Mouse (Mus musculus): ENCODE measurements around the gene Add3.
"Not testable (repeated sequence)": the region's sequence is repeated elsewhere in the genome, so short reads cannot be mapped to it uniquely, and the experiment has no call there.

Gene Add3

DNA sequence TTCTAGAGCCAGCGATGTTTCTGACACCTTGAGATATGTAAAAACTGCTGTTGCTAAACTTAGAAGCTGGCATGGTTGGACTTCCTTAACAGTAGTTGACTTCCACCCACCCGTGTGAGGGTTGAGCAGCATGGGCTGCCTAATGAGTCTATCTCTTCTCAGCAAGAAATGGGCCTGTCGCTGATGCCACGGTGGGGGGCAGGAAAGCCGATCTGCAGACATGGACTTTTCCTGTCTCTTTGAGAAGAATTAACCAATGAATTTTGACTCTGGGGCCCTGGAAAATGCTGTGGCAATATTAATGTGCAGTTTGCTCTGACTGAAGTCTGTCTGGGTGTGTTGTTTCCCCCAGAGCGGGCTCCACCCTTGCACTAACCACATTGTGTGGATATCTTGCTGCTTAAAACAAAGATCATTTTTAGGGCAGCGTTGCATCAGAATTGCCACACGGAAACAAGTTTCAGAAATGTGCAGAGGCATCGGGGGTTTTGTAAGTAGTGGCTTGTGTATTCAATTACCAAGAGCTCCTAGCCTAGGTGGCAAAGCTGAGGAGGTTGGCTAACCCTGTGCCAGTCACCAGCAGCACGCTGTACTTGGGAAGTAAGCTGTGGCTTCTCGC, 53.8 kb downstream of the Add3 start:
- no peak for DNase-seq (ENCODE audit: low spot score)

DNA sequence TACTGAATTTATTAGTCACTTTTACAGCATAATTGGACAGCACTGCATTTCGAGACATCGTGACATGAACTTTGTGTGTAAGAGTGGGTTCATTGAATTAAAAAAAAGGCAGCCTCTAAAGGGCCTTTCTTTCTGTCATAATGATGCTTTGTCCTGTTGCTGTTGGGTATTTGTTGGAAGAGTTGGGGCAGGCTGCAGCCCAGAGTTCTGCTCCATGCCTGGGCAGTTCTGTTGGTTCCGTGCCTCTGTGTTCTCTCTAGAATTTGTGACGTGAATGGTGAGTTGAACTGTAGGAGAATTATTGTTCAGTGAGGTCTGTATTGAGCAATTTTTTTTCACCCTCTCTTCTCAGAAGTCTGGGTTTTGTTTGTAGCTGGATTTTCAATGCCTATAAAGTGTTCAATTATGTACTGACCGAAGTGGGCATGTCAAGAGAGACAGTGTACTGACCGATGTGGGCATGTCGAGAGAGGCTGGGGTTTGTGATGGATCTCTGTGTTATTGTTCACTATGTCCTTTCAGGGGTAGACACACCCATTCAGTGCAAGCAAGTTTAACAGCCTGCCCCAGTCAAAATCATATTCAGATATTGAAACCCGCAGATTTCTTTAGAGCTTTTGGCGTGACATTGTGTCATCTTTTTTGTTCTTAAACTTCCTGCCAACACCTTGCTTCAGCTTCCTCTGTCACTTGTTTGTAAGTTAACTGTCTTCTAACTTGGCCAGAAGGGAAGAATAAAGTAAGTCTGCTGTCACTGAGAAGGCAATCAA, 54.7 kb downstream of the Add3 start:
- DNase-seq (ENCODE audit: low spot score) = no peak

DNA sequence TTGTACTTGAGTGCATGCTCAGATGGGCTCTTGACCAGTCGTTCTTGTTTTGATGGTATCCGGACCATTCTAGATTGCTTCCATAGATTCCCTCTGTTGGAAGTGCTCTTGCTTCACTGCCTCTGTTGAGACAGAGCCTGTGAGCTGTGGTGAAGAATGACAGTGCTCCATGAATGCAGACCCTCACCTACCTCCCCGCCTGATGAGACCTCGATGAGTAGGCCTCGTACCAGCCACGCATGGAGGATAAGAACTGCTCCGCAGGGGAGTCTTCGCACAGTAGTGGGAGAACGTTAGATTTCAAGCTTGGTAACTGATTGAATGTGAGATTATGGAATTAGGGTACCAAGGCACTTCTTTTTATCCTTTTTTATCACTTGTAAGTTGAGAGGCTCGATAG, 56.7 kb downstream of the Add3 start:
- DNase-seq (ENCODE audit: low spot score) = no peak

DNA sequence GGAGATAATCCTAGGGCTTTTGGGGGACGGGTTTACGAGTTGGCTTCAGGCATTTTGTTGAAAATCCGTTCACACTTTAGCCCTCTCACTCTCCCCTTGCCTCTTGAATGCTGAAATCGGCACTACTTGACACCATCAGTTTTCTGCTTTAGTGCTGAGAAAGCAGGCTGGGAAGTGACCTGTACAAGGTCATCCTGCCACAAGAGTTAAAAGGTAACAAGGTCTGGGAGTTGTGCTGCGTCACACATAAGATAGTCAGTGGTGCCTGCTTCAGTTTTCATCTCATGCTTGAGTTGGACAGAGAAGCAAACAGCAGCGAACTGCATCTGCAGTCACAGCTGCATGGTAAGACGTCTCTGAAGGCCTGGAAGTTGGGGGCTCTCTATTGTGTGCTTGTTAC, 57.5 kb downstream of the Add3 start:
- no peak for DNase-seq (ENCODE audit: low spot score)

- no peak for DNase-seq (ENCODE audit: low spot score)
These were observed 58.7 kb downstream of the Add3 start for GRCm38 (mm10) chr19:53198706-53199572.

DNA sequence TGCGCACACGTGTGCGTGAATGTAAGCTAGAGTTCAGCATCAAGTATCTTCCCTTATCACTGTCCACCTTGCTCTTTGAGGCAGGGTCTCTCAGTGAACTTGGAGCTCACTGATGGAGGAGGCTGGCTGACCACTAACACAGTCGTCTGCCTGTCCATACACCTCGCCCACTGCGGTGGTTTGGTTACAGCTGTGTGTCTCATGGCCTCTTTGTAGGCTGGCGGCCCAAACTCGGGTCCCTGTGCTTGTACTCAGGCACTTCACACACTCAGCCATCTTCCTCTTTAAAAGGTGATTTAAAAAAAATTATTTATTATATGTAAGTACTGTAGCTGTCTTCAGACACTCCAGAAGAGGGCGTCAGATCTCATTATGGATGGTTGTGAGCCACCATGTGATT, 59.5 kb downstream of the Add3 start:
- no peak for DNase-seq (ENCODE audit: low spot score)

DNA sequence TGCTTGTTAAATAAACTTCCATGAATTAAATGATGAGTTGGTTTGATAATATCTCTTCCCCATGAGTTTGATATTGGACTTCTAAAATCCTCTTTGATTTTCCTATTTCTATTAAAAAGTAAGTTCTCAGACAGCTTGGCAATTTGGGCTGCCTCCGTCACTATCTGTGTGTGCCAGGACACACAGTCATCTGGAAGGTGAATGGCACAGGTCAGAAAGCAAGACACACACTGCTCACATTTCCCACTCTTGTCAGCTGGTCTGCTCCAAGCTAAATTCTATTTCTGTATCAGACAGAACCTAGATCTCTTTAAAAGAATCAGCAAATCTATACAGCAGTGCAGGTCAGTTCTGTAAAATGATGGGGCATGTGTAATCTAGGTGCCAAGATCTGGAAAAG, 61.9 kb downstream of the Add3 start:
- DNase-seq (ENCODE audit: low spot score) = no peak

DNA sequence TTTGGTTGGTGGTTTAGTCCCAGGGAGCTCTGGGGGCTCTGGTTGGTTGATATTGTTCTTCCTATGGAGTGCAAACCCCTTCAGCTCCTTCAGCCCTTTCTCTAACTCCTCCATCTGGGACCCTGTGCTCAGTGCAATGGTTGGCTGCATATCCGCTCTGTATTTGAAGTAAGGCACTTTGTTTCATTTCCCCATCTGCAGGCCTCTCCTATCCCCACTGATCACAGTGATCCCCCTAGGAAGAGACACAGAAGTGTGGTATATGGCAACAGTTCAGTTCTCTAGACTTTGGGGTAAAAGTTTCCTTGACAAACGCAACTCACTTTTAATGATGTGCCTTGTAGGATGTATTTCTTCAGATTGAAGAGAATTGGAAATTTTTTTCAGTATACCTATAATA, 66.7 kb downstream of the Add3 start:
- no peak for DNase-seq (ENCODE audit: low spot score)

DNA sequence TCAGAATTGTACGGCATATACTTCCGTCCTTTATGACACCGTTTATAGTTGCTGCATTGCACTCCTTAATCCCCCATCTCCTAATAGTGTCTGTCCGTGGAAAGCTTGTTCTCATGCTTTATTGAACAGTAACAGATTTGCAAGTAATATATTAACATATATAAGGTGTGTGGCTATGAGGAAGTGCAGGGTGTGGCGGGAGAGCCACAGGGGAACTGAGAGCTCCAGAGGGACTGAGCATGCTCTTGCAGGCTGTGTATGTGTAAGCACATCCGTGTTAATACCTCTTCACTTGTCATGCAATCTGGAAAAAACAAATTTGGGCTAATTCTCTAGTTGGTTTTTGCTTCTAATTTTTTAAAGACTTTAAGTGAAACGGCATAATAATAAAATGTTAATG, 68.6 kb downstream of the Add3 start:
- no peak for DNase-seq (ENCODE audit: low spot score)

DNA sequence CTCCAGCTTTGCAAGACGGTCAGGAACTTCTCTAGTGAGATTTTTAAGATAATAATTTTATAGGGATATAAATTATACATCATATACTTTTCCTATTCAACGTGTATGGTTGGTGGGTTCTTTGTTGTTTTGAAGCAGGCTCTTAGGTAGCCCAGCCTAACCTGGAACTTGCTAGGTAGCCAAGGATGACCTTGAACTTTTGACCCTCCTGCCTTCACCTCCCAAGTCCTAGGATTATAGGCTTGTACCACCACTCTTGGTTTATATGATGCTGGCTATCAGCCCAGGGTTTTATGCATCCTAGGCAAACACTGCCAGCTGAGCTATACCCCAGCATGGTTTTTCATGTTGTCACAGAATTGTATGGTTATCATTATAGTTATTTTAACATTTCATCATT, 70.0 kb downstream of the Add3 start:
- no peak for DNase-seq (ENCODE audit: low spot score)

DNA sequence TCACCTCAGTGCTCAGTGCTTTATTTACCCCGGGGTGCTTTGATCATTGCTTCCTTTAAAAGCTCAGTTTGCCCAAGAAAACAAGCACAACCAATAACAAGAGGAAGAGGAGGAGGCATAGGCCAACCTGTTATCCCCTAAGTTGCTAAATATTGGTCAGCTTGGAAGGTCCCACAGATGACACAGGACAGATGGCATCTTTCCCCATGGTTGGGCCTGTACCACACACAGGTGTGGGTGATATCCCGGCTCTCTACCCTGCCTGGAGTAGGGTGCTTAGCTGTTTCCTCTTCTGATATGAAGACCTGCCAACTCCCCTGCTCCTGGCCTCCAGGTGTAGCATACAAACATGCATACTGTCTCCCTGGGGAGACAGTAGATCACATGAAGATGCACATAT, 75.1 kb downstream of the Add3 start:
- DNase-seq (ENCODE audit: low spot score) = no peak

GRCm38 (mm10) chr19:53216761-53217538, 76.7 kb downstream of the Add3 start:
- no peak for DNase-seq (ENCODE audit: low spot score)

- DNase-seq (ENCODE audit: low spot score) = no peak
These were observed 77.6 kb downstream of the Add3 start for GRCm38 (mm10) chr19:53217837-53218236.

DNA sequence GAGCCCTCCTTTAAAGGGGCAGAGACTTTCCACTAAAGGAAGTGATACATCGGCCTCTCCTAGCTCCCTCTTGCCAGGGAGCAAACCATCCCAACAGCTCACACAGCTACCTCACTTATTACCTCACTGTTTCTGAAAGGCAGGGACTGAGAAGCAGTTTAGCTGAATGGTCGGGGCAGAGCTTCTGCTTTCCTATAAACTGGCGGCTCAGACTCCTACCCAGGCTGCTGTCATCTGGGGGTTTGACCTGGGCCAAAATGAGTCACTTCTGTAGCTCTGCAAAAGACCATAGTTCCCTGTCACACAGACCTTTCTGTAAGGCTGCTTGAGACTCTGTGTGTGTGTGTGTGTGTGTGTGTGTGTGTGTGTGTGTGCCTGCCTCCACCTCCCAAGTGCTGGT, 79.1 kb downstream of the Add3 start:
- no peak for DNase-seq (ENCODE audit: low spot score)

- DNase-seq (ENCODE audit: low spot score) = no peak
These were observed 80.9 kb downstream of the Add3 start for GRCm38 (mm10) chr19:53221186-53221585.

DNA sequence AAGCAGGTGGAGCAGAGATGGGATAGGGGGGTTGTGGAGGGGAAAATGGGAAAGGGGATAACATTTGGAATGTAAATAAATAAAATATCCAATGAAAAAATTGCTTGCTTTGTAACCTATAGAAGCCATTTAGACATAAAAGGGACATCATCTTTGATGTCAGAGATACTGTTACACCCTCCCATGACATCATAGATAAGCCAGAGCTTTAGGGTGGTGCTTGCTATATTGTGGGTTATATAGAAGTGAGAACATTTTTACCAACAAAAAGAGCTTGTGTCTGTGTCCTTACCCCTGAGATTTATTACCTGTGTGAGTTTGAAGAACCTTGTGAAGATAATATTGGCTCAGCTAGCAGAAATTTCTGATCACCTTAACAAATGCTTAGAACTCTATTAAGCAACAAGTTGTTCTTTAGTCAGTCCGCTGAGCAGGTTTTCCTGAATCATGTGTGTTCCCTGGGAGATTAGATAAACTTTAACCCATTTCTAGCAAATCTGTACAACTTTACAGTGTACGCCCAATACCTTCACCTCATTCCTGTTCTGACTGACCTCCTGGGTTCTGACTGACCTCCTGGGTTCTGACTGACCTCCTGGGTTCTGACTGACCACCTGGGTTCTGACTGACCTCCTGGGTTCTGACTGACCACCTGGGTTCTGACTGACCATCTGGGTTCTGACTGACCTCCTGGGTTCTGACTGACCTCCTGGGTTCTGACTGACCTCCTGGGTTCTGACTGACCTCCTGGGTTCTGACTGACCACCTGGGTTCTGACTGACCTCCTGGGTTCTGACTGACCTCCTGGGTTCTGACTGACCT, 85.2 kb downstream of the Add3 start:
- not testable (repeated sequence) for DNase-seq (ENCODE audit: low spot score)

GRCm38 (mm10) chr19:53226651-53227050, 86.4 kb downstream of the Add3 start:
- no peak for DNase-seq (ENCODE audit: low spot score)

DNA sequence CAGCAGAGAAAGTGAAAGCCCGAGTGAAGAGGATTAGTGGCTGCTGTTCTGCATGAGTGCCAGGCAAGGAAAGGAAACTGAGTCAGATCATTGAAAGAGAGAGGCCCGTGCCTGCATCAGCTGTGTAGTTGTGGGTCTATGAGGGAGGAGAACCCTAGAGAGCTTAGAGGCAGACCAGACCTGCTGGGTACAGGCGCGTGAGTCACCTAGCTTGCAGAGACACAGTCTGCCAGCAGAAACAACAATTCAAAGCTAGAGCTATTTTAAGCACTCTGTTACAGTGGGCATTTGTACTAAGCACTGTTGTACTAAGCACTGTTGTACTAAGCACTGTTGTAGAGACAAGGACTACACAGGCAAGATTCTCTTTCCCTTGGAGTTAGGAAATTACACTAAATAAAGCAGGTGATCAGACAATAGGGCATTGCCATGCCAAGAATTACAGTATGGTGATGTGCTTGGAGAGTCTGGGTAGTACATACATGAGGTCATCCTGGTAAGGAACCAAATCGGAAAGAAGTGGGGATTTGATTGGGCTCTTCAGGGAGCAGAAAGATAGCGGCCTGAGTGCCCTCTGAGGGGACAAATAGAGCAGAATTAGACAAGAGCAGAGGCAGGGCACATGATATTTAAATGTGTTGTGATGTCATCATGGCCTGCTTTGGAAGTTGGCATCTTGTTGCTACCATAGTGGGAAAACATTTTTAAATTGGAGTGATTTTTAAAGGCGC, 88.0 kb downstream of the Add3 start:
- no peak for DNase-seq (ENCODE audit: low spot score)

GRCm38 (mm10) chr19:53230942-53231815, 90.9 kb downstream of the Add3 start:
- DNase-seq (ENCODE audit: low spot score) = no peak

GRCm38 (mm10) chr19:53233586-53233985, 93.3 kb downstream of the Add3 start:
- no peak for DNase-seq (ENCODE audit: low spot score)

All from ovary, postnatal 14 days (tissue).